Mouse (Mus musculus) frontal cortex, postnatal 25 days (tissue): ENCODE data around the gene Tmem170b.
"Not testable (repeated sequence)": the region's sequence is repeated elsewhere in the genome, so short reads cannot be mapped to it uniquely, and the experiment has no call there.

ENCODE experiments used
- DNase-seq, 2 experiments: peaks; one replicate each; pipeline ENCODE4 v3.0.0; 2022; ENCODE audit warnings: low spot score in 2 of 2

Gene Tmem170b

DNA sequence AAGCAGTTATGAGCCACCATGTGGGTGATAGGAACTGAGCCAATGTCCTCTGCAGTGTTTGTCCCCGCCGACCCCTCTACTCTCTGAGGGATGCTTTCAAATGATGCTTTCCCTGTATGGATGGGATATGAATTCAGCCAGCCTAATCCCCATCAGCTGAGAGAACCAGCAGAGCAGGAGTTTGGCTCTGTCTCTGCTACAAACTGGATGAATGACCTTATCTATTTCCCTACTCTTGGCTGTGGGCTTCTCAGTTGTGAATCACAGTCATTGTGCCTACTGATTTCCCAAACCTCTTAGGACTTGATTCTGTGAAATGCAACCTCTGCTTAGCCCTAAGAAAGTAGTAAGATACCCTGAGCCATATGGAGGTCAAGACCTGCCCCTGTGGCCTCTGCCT, 64.2 kb downstream of the Tmem170b start:
- DNase-seq, result no peak

DNA sequence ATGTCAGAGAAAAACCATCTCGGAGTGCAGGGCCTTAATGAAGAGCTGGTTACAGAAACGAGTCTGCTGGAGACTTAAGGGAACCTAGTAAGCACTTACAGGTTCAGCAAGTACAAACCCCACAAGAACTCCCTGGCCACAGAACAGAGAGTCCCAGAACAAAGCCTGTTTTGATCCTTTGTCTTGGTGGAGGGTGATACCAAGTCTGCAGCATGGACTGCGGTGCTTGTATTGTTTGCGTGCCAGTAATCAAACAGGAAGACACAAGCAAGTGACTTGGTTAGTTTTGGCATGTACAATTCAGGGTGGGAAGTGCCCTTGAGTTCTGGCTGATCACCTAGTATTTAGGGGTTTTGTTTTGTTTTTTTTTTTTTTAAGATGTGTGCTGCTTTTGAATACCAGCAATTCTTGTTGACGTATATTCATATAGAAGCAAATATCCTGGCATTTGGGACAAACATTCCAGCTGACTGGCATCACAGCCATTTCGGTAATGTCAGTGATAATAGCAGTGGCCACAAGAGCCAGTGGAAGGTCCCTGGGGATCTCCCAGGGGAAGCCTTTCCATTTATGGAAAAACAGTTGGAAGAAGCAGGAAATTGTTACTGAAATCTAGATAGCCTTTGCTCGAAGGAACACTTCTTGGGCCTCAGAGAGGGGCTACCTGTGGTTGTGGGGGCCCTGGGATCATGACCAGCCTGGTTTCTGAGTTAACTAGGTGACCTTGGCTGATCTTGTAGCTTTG, 64.9 kb downstream of the Tmem170b start:
- no peak for DNase-seq

DNA sequence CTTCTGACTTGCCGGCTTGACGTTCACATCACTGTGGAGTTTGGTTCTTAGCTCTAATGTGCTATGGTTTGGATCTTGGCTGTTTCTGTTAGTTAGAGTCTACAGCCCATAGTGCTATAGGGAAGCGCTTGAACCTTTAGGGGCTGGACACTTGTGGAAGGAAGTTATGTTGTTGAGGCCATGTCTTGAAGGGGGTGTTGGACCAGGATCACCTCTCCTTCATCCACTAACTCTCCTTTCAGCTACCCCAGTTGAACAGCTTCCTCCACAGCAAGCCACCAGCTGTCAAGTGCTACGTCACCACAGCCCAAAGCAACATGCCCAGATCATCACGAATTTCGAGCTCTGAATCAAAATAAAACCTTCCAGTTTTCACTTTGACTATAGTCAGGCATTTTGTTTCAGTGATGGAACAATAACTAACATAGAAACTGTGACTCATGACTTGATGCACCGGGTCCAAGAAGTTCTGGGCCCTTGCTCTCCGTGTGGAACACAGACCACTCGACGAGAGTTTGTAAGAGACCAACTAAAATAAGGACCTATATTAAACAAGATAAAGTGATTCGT, 65.5 kb downstream of the Tmem170b start:
- no peak for DNase-seq

DNA sequence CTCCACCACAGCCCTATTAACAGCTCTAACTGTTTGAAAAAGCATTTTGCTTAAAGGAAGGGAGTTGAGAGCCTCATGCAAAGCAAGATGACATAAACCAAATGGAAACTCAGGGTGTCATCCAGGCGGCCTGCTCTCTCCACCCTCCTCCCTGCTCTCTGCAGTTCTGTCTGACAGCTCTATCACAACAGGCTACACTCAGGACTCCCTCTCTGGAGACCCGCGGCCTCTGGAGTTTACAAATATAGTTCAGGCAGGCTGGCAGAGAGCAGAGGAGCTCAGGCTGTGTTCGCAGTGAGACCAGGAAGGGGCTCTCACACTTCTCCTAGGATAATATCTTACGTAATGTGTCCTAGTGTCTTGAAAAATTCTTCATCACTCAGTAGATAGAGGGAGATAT, 67.2 kb downstream of the Tmem170b start:
- not testable (repeated sequence) for DNase-seq

DNA sequence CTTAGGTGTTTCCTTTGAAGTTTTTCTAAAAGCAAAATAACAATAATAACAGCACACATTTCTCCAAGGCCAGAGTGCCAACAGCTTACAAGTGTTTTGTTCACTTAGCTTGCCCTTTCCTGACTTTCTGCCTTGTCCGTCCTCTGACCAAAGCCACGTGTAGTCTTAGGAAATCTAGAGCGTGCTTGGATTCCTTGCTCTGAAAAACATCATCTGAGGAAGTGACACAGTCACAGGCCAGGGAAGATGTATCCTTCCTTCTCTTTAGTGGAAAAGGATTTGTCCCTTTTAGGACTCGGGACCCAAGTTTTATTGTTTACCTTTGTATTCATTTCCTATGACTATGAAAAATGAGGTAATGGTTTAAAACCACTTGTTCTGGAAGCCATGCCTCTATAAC, 67.8 kb downstream of the Tmem170b start:
- no peak for DNase-seq

DNA sequence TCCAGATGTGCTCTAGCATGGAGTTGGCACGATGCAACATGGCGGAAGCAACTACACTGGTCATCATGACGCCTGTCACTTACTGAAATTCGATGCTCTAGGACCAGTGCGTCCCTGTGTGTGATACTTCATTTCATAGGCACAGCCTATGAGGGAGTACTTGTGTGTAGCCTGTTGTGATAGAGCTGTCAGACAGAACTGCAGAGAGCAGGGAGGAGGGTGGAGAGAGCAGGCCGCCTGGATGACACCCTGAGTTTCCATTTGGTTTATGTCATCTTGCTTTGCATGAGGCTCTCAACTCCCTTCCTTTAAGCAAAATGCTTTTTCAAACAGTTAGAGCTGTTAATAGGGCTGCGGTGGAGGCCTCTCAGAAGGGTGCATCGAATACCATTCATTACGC, 68.9 kb downstream of the Tmem170b start:
- not testable (repeated sequence) for DNase-seq

DNA sequence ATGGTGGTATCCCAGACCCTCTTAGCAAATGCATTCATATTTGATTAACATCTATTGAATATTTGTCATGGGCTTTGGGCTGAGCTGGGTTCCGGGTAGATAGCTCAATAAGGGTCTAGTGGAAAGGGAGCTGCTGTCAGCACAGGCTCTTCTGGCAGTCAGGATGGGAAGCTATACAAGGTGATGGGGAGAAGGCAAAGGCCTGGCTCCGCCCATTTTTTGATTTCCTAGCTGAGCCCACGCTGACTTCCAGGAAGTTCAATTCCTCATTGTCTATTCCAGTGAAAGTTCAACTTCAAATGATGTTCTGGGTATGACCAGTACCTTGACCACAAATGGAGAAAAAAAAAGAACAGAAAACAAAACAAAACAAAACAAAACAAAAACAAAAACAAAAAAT, 69.8 kb downstream of the Tmem170b start:
- no peak for DNase-seq

DNA sequence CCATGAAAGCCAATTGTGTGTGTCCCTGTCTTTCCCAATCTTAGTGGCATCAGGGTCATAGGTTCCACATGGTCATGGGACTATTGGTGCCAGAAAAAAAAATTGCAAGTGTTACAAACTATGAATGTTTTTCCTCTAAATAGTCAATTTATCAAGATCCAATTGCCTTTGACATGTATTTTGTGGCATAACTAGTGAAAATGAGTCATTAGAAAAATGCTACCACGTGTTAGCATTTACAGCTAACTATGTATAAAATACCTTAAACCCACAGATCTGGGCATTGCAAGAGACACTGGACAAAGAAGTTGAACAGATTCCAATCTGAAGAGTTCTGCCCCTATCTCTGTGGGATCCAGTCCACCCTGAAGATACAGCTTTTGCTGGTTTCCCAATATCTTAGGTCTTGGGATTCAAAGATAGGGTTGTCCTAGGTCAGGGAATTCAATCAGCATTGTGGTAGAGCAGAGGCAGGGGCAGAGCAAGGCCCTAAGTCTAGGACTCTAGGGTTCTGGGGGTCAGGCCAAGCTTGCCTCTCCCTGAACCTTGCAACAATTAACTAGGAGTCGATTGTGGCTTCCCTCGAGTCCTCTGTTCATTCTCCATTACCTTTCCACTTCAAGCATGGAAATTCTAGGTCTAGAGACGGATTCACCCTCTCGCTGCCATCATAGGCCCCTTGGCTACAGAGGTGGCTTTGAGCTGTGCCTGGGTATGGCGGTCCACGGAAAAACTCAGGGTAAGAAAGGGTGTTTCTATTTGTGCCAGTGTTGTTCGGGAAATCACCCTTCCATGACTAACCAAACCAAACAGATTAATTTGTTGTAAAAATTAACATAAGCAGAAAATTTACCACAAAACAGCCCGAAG, 70.5 kb downstream of the Tmem170b start:
- DNase-seq, result no peak

DNA sequence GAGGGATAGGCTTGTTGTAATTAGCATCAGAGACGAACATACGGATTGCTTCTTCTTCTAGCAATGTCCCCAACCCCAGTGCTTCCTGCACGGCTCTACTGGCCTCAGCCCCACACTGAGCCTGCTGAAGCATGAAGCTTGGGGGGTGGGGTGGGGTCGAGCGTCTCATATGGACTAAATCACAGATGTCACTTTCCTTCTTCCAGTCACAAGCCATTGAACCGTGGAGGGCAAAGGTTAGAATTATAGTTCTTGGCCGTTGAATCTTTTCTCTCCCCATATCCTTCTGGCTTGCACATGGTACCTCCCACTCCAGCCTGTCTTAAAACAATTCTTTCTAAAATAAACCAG, 71.1 kb downstream of the Tmem170b start:
- DNase-seq, result no peak

DNA sequence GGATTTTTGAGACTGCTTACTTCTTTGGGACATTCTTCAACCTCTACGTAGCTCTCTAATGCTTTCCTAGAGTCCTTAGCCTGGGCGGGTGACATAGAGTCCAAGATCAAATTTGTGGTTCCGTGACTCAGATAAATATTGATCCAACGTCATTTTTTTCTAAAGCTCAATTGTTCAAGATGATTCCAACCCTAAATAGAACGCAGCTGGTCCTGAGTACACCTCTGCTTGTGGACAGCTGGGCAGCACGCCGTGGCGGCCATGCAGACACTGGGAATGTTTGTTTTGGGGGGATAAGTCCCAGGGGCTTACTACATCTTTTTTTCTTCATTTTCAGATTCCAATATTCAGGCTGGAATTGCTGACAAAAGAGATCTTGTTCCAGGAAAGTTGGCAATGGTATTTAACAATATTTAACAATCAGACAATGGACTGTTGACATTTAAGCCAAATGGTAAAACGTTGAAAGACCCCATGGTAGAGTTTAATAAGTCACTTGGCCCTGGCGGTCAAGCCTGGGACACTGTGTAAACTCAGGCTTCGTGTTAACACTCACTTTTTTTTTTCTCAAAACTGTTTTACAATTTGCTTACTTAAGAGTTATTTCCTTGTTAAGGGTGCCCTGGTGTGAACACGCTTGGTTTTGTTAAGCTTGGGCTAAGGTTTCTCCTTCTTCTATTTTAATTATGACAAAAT, 75.3 kb downstream of the Tmem170b start:
- DNase-seq, result no peak

DNA sequence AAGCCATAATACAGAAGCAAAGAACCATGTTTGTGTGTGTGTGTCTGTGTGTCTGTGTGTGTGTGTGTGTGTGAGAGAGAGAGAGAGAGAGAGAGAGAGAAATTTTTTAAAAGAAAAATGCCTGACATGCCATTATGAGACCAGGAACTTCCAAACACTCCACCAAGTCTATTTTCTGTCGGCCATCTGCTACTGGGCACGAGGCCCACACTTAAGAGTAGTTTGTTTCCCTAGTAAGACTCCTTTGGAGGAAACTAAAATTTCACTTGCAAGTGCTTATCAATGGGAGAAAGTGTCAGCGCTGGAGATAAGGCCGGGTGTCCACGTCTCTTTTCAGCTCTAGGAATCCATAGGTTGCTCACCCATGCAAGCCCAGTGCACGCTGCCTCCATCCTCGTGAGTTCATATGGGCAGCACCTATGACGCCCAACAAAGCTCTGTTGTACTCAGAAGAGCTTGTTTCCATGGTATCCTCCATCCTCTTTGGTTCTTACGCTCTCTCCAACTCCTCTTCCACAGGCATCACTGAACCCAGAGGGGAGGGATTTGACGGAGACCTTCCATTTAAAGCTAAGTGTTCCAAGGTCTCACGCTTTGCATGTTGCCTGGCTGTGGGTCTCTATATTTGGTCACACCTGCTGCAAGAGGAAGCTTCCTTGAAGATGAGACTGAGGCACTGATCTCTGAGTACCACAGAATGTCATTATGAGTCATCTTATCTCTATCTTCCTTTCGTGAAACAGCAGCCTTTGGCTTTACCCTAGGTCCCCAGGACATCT, 76.8 kb downstream of the Tmem170b start:
- no peak for DNase-seq

DNA sequence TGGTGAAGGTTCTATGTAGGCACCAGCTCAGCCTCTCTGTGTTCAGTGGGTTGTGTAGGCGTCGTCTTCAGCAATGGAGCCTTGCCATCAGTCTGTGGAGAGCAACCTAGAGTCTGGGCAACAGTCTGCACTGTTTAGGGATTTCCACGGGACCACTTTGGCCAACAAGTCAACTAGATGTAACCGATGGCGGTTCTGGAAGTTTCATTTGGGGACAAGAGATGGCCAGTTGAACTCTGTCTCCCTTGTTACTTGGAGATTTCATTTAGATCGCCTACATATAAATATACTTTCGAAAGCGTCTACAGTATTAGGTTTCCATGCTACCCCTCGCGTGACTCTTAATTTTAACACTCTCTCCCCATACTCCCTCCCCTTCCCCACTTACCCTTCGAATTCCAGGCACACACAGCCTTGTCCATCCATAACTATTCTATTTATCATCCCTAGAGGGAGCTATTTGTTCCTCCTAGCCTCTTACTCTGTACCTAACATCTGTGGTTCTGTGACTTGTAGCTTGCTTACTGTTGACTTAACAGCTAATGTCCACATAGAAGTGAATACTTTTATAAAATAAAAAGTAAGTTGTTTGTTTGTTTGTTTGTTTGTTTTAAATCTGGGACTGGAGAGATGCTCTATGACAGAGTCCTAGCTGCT, 77.8 kb downstream of the Tmem170b start:
- no peak for DNase-seq

DNA sequence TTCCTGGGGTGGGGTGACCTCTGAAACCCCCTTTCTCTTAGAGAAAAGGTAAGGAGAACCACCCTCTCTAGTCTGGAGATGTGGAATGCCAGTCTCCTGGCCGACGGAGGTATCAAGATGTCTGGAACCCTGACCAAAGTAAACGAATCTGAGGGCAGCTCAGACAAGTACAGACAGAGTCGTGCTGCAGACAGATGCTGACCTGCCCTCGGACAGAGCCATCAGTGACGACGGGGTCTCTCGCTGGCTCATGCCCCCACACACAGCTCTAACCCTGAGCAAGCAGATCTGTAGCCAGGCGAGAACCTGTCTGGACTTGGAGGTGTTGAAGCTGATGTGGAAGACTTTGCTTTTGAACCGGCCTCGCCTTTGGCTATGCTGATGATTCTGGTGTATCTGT, 79.8 kb downstream of the Tmem170b start:
- no peak for DNase-seq

DNA sequence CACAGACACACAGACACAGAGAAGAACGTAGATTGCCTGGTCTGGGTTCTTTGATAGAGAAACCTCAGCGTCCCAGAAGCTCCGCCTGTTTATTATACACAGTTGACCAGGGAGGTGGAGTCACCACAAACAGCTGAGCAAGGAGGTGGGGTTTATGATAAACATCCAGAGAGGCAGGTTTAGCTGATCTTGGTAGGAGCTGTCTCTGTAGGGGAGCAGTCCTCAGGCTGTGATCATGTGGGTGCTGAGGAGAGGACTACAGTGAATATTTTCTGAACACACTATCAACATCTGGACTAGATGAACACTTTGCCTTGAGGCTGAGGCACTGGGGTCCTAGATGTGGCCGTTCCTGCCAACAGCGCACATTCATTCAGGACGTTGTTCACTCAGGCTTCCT, 83.3 kb downstream of the Tmem170b start:
- DNase-seq, result no peak

DNA sequence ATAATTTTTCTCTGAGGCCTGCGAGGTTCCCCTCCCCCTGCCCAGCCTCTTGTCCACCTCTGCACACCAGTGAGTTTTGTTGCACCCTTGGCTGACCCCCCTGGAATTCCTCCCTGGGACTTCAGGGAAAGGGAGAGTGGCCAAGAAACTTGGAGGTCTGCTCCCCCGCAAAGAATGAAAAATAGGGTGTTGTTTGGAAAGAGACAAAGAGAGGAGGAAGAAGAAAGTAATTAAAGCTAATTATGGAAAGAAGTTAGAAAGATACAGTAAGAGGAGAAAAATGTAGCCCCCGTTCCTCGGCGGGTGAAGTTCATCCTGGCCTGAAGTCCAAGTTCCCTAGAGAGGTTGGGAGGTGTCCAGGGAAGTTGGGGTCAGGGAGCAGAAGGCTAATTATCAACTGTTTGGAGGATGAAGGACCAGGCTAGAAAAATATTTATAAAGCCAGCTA, 83.9 kb downstream of the Tmem170b start:
- no peak for DNase-seq
